Mouse (Mus musculus): Measurements from ENCODE around the gene Insrr. TPM values are rescaled to one million over a fixed set of nuclear protein-coding genes. Genes with fewer than 3 reads are reported as not detected.

Insrr gene
- polyA plus RNA-seq, 1 experiment from 2014 or later, result 0.04 TPM

DNA sequence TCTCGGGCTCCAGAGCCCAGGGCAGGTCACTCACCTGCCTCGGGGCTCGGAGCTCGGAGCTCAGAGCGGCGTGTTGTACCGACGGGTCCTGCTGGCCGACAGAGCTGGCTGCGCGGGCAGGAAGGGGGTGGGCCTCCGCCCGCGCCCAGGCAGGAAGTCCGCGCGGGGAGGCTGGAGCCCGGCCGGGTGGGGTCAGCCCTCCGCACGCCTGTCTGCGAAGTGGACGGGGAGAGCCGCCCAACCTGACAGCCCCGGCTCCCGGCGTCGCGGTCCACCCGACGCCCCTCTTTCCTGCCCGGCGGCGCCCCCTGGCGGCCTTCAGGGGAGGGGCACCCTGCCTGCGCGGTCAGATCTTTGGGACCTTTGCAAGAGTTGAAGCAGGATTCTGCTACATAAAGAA, 27.9 kb upstream of the Insrr start:
- H3K4me3 ChIP-seq (ENCODE audit: low read length), result peak overlapping the region; percentile 62
- H3K4me1 ChIP-seq (replicated peaks; ENCODE audit: control insufficient read depth, insufficient read depth, low read length), result peaks cover 39% of the 10 kb centered on the region
- peak overlapping the region; percentile 65 for H3K4me2 ChIP-seq (ENCODE audit: low read depth, low read length)
- no peaks in the 10 kb centered on the region for H3K9me3 ChIP-seq (ENCODE audit: control insufficient read depth, low read length)
- no peaks in the 10 kb centered on the region for H3K36me3 ChIP-seq (ENCODE audit: control insufficient read depth, insufficient read depth, low read length)
- ATAC-seq (ENCODE audit: low read depth), result peak; percentile 85
- WGBS, result under 1% methylated on average over 33 of the region's 37 CpGs
- H3K9ac ChIP-seq (ENCODE audit: low read length), result peak overlapping the region; percentile 72
- H3K27ac ChIP-seq (ENCODE audit: low read length), result peak overlapping the region; percentile 77
- no peaks in the 10 kb centered on the region for H3K27me3 ChIP-seq (ENCODE audit: control insufficient read depth, insufficient read depth, low read depth, low read length)

DNA sequence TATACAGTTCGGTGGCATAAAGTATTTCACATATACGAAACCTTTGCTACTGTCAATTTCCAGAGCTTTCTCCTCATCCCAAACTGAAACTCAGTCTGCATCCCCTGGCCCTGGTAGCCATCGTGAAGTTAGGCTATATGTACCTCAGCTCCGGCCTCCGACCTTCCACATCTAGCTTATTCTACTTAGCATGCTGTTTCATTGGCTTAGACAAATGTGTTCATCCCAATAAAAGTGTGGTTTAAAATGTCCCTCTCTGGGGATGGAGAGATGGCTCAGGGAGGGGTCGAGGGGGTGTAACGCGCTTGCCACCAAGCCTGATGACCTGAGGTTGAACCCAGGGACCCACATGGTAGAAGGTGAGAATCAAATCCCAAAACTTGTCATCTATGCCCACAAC, 27.2 kb upstream of the Insrr start:
- Histone ChIP-seq H3K4me2 (ENCODE audit: low read depth, low read length) (no peak overlapping the region), H3K27ac (ENCODE audit: low read length) (no peak overlapping the region), H3K9me3 (ENCODE audit: control insufficient read depth, low read length) (no peaks in the 10 kb centered on the region), H3K4me3 (ENCODE audit: low read length) (no peak overlapping the region; the same call in 1 of the 2 replicates), H3K36me3 (ENCODE audit: control insufficient read depth, insufficient read depth, low read length) (no peaks in the 10 kb centered on the region), H3K27me3 (ENCODE audit: control insufficient read depth, insufficient read depth, low read depth, low read length) (no peaks in the 10 kb centered on the region), H3K9ac (ENCODE audit: low read length) (no peak overlapping the region), H3K4me1 (replicated peaks; ENCODE audit: control insufficient read depth, insufficient read depth, low read length) (peaks cover 32% of the 10 kb centered on the region)
- 80% methylated on average over 8 of the region's 8 CpGs for WGBS
- no peak for ATAC-seq (ENCODE audit: low read depth)

DNA sequence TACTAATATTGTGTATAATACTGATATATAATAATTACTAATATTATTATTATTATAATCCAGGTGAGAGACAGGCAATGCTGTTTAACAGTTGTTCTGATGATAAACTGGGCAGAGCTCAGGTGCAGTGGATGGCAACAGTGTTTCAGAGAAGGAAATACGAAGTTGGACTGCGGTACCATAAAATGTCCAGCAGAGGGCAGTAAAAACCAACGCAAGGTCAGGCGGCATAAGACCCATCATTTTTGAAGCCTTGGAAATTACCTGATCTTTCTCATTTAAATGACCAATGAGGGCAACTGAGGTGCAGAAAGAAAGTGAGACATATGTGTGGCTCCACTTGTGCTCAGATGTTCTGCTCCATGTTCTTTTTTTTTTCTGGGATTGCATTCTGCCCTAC, 26.5 kb upstream of the Insrr start:
- H3K27ac ChIP-seq (ENCODE audit: low read length), result no peak overlapping the region
- no peak overlapping the region for H3K9ac ChIP-seq (ENCODE audit: low read length)
- H3K27me3 ChIP-seq (ENCODE audit: control insufficient read depth, insufficient read depth, low read depth, low read length), result no peaks in the 10 kb centered on the region
- no peaks in the 10 kb centered on the region for H3K36me3 ChIP-seq (ENCODE audit: control insufficient read depth, insufficient read depth, low read length)
- peaks cover 24% of the 10 kb centered on the region for H3K4me1 ChIP-seq (replicated peaks; ENCODE audit: control insufficient read depth, insufficient read depth, low read length)
- H3K4me2 ChIP-seq (ENCODE audit: low read depth, low read length), result no peak overlapping the region
- 0% methylated on average over 4 of the region's 4 CpGs for WGBS
- no peaks in the 10 kb centered on the region for H3K9me3 ChIP-seq (ENCODE audit: control insufficient read depth, low read length)
- no peak overlapping the region for H3K4me3 ChIP-seq (ENCODE audit: low read length)
- no peak for ATAC-seq (ENCODE audit: low read depth)

DNA sequence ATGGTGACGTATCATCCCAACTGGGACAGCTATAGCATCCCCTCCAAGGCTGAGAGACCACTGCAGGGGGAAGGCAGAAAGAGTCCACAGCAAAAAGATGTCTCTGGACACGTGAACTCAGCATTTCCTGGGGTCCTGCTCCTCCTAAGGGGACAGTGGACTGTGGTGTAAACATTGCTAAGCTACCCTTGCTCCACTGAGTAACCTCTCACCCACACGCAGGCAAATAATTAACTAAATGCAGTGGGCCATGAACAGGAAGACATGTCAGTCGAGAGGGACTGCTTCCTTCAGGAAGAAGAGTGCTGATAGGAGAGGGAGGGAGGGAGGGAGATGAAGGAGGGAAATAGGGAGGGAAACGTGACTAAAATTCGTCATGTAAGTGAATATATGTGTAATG, 25.7 kb upstream of the Insrr start:
- H3K4me2 ChIP-seq (ENCODE audit: low read depth, low read length), result no peak overlapping the region
- 25% methylated on average over 6 of the region's 6 CpGs for WGBS
- no peak overlapping the region for H3K4me3 ChIP-seq (ENCODE audit: low read length)
- no peak overlapping the region for H3K27ac ChIP-seq (ENCODE audit: low read length)
- H3K4me1 ChIP-seq (replicated peaks; ENCODE audit: control insufficient read depth, insufficient read depth, low read length), result peaks cover 16% of the 10 kb centered on the region
- H3K9me3 ChIP-seq (ENCODE audit: control insufficient read depth, low read length), result no peaks in the 10 kb centered on the region
- no peak for ATAC-seq (ENCODE audit: low read depth)
- no peaks in the 10 kb centered on the region for H3K36me3 ChIP-seq (ENCODE audit: control insufficient read depth, insufficient read depth, low read length)
- H3K27me3 ChIP-seq (ENCODE audit: control insufficient read depth, insufficient read depth, low read depth, low read length), result no peaks in the 10 kb centered on the region
- H3K9ac ChIP-seq (ENCODE audit: low read length), result no peak overlapping the region

DNA sequence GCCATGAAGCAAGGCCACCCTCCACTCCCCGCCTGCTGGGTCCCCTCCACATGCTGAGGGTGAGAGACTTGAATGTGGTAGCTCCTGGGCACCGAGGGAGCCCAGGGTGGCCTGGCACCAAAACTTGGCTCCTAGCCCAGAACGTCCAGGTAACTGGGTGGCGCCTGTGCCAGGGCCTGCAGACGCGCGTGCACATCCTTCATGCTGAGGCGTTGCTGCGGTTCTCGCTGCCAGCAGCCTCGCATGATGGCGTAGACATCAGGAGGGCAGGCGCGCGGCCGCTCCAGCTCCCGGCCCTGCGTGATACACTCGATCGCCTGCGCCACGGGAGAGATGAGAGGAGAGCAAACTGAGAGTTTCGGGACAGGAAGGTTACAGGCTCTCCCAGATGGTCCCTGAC, 18.5 kb upstream of the Insrr start:
- 52% methylated on average over 23 of the region's 23 CpGs for WGBS
- no peaks in the 10 kb centered on the region for H3K9me3 ChIP-seq (ENCODE audit: control insufficient read depth, low read length)
- no peak overlapping the region for H3K4me2 ChIP-seq (ENCODE audit: low read depth, low read length)
- H3K9ac ChIP-seq (ENCODE audit: low read length), result no peak overlapping the region; the same call in 1 of the 2 replicates
- H3K27ac ChIP-seq (ENCODE audit: low read length), result no peak overlapping the region
- peaks cover 8% of the 10 kb centered on the region; the same call in 1 of the 2 replicates for H3K27me3 ChIP-seq (ENCODE audit: control insufficient read depth, insufficient read depth, low read depth, low read length)
- no peaks in the 10 kb centered on the region for H3K36me3 ChIP-seq (ENCODE audit: control insufficient read depth, insufficient read depth, low read length)
- H3K4me3 ChIP-seq (ENCODE audit: low read length), result no peak overlapping the region
- H3K4me1 ChIP-seq (replicated peaks; ENCODE audit: control insufficient read depth, insufficient read depth, low read length), result 0 out of 2 replicates have a peak, but pooled peaks cover 4% of the 10 kb centered on the region
- ATAC-seq (ENCODE audit: low read depth), result no peak

DNA sequence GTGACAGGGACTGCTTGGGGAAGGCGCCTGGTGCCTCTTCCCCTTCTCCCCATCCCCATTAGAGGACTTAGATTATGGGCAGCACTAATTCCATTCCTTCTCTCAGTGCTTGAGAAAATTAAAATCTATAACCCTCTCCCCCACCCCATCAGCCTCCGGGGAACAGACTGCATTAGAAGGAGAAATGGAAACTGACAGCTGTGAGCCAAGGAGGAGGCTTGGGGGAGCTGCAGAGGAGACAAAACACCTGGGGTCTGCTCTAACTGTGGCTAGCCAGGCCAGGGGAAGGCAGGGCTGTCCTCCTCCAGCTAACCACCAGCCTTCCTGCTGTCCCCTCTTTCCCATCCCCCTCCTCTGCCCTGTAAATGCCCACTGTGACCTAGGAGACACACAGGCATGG, 17.7 kb upstream of the Insrr start:
- Histone ChIP-seq H3K4me2 (ENCODE audit: low read depth, low read length) (no peak overlapping the region), H3K9ac (ENCODE audit: low read length) (no peak overlapping the region), H3K9me3 (ENCODE audit: control insufficient read depth, low read length) (no peaks in the 10 kb centered on the region), H3K4me3 (ENCODE audit: low read length) (no peak overlapping the region), H3K27ac (ENCODE audit: low read length) (no peak overlapping the region), H3K4me1 (replicated peaks; ENCODE audit: control insufficient read depth, insufficient read depth, low read length) (0 out of 2 replicates have a peak, but pooled peaks cover 4% of the 10 kb centered on the region), H3K27me3 (ENCODE audit: control insufficient read depth, insufficient read depth, low read depth, low read length) (peaks cover 8% of the 10 kb centered on the region; the same call in 1 of the 2 replicates), H3K36me3 (ENCODE audit: control insufficient read depth, insufficient read depth, low read length) (no peaks in the 10 kb centered on the region)
- ATAC-seq (ENCODE audit: low read depth), result peak; percentile 54
- WGBS, result 23% methylated on average over 2 of the region's 2 CpGs

DNA sequence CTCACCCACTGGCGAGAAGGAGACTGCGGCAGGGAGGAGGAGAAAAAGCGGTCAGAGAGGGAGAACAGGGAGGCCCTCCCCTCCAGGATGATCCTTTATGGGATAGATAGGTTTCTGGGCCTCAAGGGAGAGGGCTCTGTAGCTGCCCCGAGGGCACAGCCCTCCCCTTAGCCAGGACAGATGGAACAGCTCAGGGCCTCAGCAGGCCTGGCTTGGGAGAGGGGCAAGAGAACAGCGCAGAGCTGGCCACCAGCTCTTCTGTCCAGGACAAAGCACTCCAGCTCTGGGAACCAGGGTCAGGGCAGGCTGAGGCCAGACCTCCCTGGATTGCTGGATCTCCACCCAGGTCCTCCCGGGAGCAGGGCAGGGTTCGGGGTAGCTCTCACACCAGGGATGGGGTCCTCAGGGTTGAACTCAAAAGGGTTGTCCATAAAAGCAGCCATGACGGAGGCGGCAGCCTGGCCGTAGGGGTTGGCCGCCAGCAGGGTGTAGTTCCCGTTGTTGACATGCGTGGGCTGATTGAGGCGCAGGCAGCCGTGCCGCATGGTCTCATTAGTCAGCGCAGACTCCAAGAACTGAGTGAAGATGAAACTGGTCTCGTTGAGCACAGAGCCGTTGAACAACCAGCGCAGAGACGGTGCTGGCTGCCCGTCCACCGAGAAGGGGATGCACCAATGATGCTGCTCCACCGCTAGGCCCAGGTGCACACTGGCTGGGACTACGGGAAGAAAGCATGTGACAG, 13.3 kb upstream of the Insrr start:
- ATAC-seq (ENCODE audit: low read depth), result 0 out of 2 replicates have a peak, but pooled peaks have one; percentile 28
- no peak overlapping the region for H3K4me3 ChIP-seq (ENCODE audit: low read length)
- 79% methylated on average over 22 of the region's 25 CpGs for WGBS
- no peaks in the 10 kb centered on the region for H3K27me3 ChIP-seq (ENCODE audit: control insufficient read depth, insufficient read depth, low read depth, low read length)
- no peak overlapping the region for H3K27ac ChIP-seq (ENCODE audit: low read length)
- 0 out of 2 replicates have a peak, but pooled peaks cover 7% of the 10 kb centered on the region for H3K4me1 ChIP-seq (replicated peaks; ENCODE audit: control insufficient read depth, insufficient read depth, low read length)
- no peaks in the 10 kb centered on the region for H3K9me3 ChIP-seq (ENCODE audit: control insufficient read depth, low read length)
- H3K4me2 ChIP-seq (ENCODE audit: low read depth, low read length), result no peak overlapping the region
- no peaks in the 10 kb centered on the region for H3K36me3 ChIP-seq (ENCODE audit: control insufficient read depth, insufficient read depth, low read length)
- no peak overlapping the region for H3K9ac ChIP-seq (ENCODE audit: low read length)

DNA sequence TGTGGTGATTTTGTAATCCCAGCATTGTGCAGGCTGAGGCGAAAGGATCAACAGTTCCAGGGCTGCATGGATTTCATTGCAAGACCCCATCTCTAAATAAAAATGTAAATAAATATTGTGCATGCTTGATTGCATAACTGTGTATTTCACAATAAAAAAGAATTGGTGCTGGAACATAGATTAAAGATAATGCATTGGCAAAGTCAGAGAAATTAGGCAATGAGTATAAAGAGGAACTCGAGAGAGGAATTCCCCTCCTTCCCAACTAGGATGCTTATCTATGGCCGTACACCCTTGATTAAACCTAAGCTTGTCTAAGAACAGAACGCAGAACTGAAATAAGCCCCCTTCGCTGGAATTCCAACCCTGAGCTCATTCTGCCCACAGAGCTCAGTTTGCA, 11.6 kb upstream of the Insrr start:
- Histone ChIP-seq H3K27me3 (ENCODE audit: control insufficient read depth, insufficient read depth, low read depth, low read length) (no peaks in the 10 kb centered on the region), H3K4me2 (ENCODE audit: low read depth, low read length) (no peak overlapping the region), H3K36me3 (ENCODE audit: control insufficient read depth, insufficient read depth, low read length) (no peaks in the 10 kb centered on the region), H3K9ac (ENCODE audit: low read length) (no peak overlapping the region), H3K4me1 (replicated peaks; ENCODE audit: control insufficient read depth, insufficient read depth, low read length) (peaks cover 4% of the 10 kb centered on the region; the same call in 1 of the 2 replicates), H3K27ac (ENCODE audit: low read length) (peak overlapping the region; percentile 15; the same call in 1 of the 2 replicates), H3K4me3 (ENCODE audit: low read length) (no peak overlapping the region), H3K9me3 (ENCODE audit: control insufficient read depth, low read length) (no peaks in the 10 kb centered on the region)
- 49% methylated on average over 5 of the region's 5 CpGs for WGBS
- peak; percentile 39; the same call in 1 of the 2 replicates for ATAC-seq (ENCODE audit: low read depth)

DNA sequence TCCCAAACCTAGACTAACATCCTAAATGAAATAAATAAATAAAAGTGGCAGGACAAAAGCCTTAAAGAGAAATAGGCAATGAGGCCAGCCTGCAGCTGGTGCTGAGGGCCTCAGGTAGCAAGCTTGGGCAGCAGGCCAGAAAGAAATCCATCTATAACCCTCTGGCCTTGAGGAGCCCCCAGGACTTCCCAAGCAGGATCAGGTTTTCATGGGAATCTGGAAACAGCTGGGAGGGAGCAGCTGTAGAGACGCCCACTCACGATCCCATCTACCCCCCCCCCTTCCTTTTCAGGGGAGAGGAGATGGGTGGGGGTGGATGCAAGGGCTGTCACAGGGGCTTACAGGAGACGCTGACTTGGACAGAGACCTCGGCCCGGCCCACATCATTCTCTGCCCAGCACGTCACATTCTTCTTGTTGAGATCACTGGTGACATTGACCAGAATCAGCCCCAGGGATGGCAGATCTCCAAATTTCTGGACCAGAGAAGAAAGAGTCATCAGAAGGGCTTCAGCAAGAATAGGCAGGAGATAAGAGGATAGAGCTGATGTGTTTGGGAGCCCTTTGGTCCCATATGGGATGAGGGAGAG, 11.0 kb upstream of the Insrr start:
- peaks cover 4% of the 10 kb centered on the region; the same call in 1 of the 2 replicates for H3K4me1 ChIP-seq (replicated peaks; ENCODE audit: control insufficient read depth, insufficient read depth, low read length)
- peak overlapping the region; percentile 15; the same call in 1 of the 2 replicates for H3K27ac ChIP-seq (ENCODE audit: low read length)
- H3K9ac ChIP-seq (ENCODE audit: low read length), result no peak overlapping the region
- H3K36me3 ChIP-seq (ENCODE audit: control insufficient read depth, insufficient read depth, low read length), result no peaks in the 10 kb centered on the region
- H3K4me3 ChIP-seq (ENCODE audit: low read length), result no peak overlapping the region
- H3K4me2 ChIP-seq (ENCODE audit: low read depth, low read length), result no peak overlapping the region
- no peaks in the 10 kb centered on the region for H3K9me3 ChIP-seq (ENCODE audit: control insufficient read depth, low read length)
- WGBS, result 20% methylated on average over 6 of the region's 6 CpGs
- H3K27me3 ChIP-seq (ENCODE audit: control insufficient read depth, insufficient read depth, low read depth, low read length), result peaks cover 3% of the 10 kb centered on the region; the same call in 1 of the 2 replicates
- peak; percentile 63; the same call in 1 of the 2 replicates for ATAC-seq (ENCODE audit: low read depth)

Measured in lung, embryonic 16.5 days (tissue).